Mouse (Mus musculus): ENCODE measurements around the gene Hdac9.

Gene Hdac9

GRCm38 (mm10) chr12:34338886-34339285 lies 578.0 kb downstream of the Hdac9 start:
- no peak for DNase-seq (ENCODE audit: low spot score)

- DNase-seq (ENCODE audit: low spot score), result no peak
These were observed 582.3 kb downstream of the Hdac9 start for GRCm38 (mm10) chr12:34334455-34335084.

- DNase-seq (ENCODE audit: low spot score), result no peak
These were observed 584.0 kb downstream of the Hdac9 start for GRCm38 (mm10) chr12:34332884-34333283.

- DNase-seq (ENCODE audit: low spot score), result no peak
These were observed 589.8 kb downstream of the Hdac9 start for GRCm38 (mm10) chr12:34327111-34327510.

- DNase-seq (ENCODE audit: low spot score), result no peak
These were observed 604.7 kb downstream of the Hdac9 start for GRCm38 (mm10) chr12:34312113-34312719.

GRCm38 (mm10) chr12:34305453-34305852 lies 611.4 kb downstream of the Hdac9 start:
- no peak for DNase-seq (ENCODE audit: low spot score)

- no peak for DNase-seq (ENCODE audit: low spot score)
These were observed 624.5 kb downstream of the Hdac9 start for GRCm38 (mm10) chr12:34292346-34292745.

- no peak for DNase-seq (ENCODE audit: low spot score)
These were observed 629.7 kb downstream of the Hdac9 start for GRCm38 (mm10) chr12:34287218-34287617.

- no peak for DNase-seq (ENCODE audit: low spot score)
These were observed 632.0 kb downstream of the Hdac9 start for GRCm38 (mm10) chr12:34284888-34285287.

- DNase-seq (ENCODE audit: low spot score), result no peak
These were observed 632.5 kb downstream of the Hdac9 start for GRCm38 (mm10) chr12:34284396-34284795.

GRCm38 (mm10) chr12:34278822-34279221 lies 638.1 kb downstream of the Hdac9 start:
- DNase-seq (ENCODE audit: low spot score), result no peak

GRCm38 (mm10) chr12:34273816-34274215 lies 643.1 kb downstream of the Hdac9 start:
- DNase-seq (ENCODE audit: low spot score), result no peak

- no peak for DNase-seq (ENCODE audit: low spot score)
These were observed 646.8 kb downstream of the Hdac9 start for GRCm38 (mm10) chr12:34270096-34270495.

- DNase-seq (ENCODE audit: low spot score), result no peak
These were observed 647.3 kb downstream of the Hdac9 start for GRCm38 (mm10) chr12:34269472-34270040.

GRCm38 (mm10) chr12:34259651-34260050 lies 657.2 kb downstream of the Hdac9 start:
- no peak for DNase-seq (ENCODE audit: low spot score)

- DNase-seq (ENCODE audit: low spot score), result no peak
These were observed 667.7 kb downstream of the Hdac9 start for GRCm38 (mm10) chr12:34249160-34249559.

GRCm38 (mm10) chr12:34248193-34249121 lies 668.4 kb downstream of the Hdac9 start:
- DNase-seq (ENCODE audit: low spot score), result no peak

- no peak for DNase-seq (ENCODE audit: low spot score)
These were observed 678.1 kb downstream of the Hdac9 start for GRCm38 (mm10) chr12:34238796-34239195.

- no peak for DNase-seq (ENCODE audit: low spot score)
These were observed 685.2 kb downstream of the Hdac9 start for GRCm38 (mm10) chr12:34231621-34232150.

- no peak for DNase-seq (ENCODE audit: low spot score)
These were observed 692.4 kb downstream of the Hdac9 start for GRCm38 (mm10) chr12:34224505-34224904.

- no peak for DNase-seq (ENCODE audit: low spot score)
These were observed 695.9 kb downstream of the Hdac9 start for GRCm38 (mm10) chr12:34221014-34221413.

Measured in testis, postnatal 14 days (tissue).